Mouse (Mus musculus) bone marrow macrophage, adult 2 months (primary cell): Measurements from ENCODE around the gene Slc17a6.

Experiments used
- CTCF ChIP-seq: IDR thresholded peaks from 2 replicates; pipeline ENCODE4 v1.5.1; 2012; ENCODE audit warnings: low read depth, mild to moderate bottlenecking, low read length, moderate library complexity
- POLR2A ChIP-seq: IDR thresholded peaks from 2 replicates; pipeline ENCODE4 v1.6.1; 2012; ENCODE audit warnings: mild to moderate bottlenecking, low read depth, low read length, borderline replicate concordance

GRCm38 (mm10) chr7:51632543-51633229, 10.9 kb downstream of the Slc17a6 start:
- no peak for TF ChIP-seq CTCF
- TF ChIP-seq POLR2A = no peak
